Mouse (Mus musculus): ENCODE measurements around the gene Ndrg2.
A peak's percentile ranks its signal among the peaks of the same experiment; 100 is the strongest.
"Not testable (repeated sequence)": the region's sequence is repeated elsewhere in the genome, so short reads cannot be mapped to it uniquely, and the experiment has no call there.

Ndrg2 gene

GRCm38 (mm10) chr14:51913960-51914762 is at the start of gene Ndrg2:
Ndrg2 (minus strand) TSS chr14:51914158.
- DNase-seq = peak; percentile 70

GRCm38 (mm10) chr14:51960316-51960715 is 46.4 kb upstream of the Ndrg2 start:
- DNase-seq = no peak

GRCm38 (mm10) chr14:51943336-51943735 is 29.4 kb upstream of the Ndrg2 start:
- no peak for DNase-seq

- DNase-seq = no peak
Measured at GRCm38 (mm10) chr14:51942236-51942635, 28.3 kb upstream of the Ndrg2 start.

GRCm38 (mm10) chr14:51941577-51941976 is 27.6 kb upstream of the Ndrg2 start:
- DNase-seq = no peak

GRCm38 (mm10) chr14:51940944-51941560 is 27.1 kb upstream of the Ndrg2 start:
- no peak for DNase-seq

- no peak for DNase-seq
Measured at GRCm38 (mm10) chr14:51939005-51939404, 25.0 kb upstream of the Ndrg2 start.

GRCm38 (mm10) chr14:51932092-51933020 is 18.4 kb upstream of the Ndrg2 start:
- DNase-seq = no peak

- DNase-seq = peak; percentile 54
Measured at GRCm38 (mm10) chr14:51930824-51931223, 16.9 kb upstream of the Ndrg2 start.

GRCm38 (mm10) chr14:51929968-51930367 is 16.0 kb upstream of the Ndrg2 start:
- DNase-seq = no peak

GRCm38 (mm10) chr14:51929309-51929943 is 15.5 kb upstream of the Ndrg2 start:
- DNase-seq = no peak

- not testable (repeated sequence) for DNase-seq
Measured at GRCm38 (mm10) chr14:51926930-51927329, 13.0 kb upstream of the Ndrg2 start.

- DNase-seq = no peak
Measured at GRCm38 (mm10) chr14:51923492-51923891, 9.5 kb upstream of the Ndrg2 start.

GRCm38 (mm10) chr14:51922910-51923309 is 9.0 kb upstream of the Ndrg2 start:
- no peak for DNase-seq

- DNase-seq = no peak
Measured at GRCm38 (mm10) chr14:51922571-51922865, 8.6 kb upstream of the Ndrg2 start, which contains the start of gene Rnase13. Rnase13 (minus strand) TSS chr14:51922773.

GRCm38 (mm10) chr14:51921759-51922570 is 8.0 kb upstream of the Ndrg2 start:
- DNase-seq = no peak

- no peak for DNase-seq
Measured at GRCm38 (mm10) chr14:51918966-51919365, 5.0 kb upstream of the Ndrg2 start.

- DNase-seq = no peak
Measured at GRCm38 (mm10) chr14:51918125-51918524, 4.2 kb upstream of the Ndrg2 start, which contains the start of gene Tppp2. Tppp2 (plus strand) TSS chr14:51918425.

GRCm38 (mm10) chr14:51916539-51916938 is 2.6 kb upstream of the Ndrg2 start:
- DNase-seq = no peak

- DNase-seq = no peak
Measured at GRCm38 (mm10) chr14:51915030-51915429, 1.1 kb upstream of the Ndrg2 start.

- DNase-seq = peak; percentile 74
Measured at GRCm38 (mm10) chr14:51913062-51913959, 647 bp downstream of the Ndrg2 start.
